Mouse (Mus musculus) lung, adult 2 months (tissue): Measurements from ENCODE around the gene Mfsd13b.

Experiments
- CTCF ChIP-seq: fragments of 200-500 bp; IDR thresholded peaks from 2 replicates; pipeline ENCODE4 v1.5.1; 2011; ENCODE audit warnings: mild to moderate bottlenecking, low read length, control low read depth; ENCODE audit not compliant: insufficient read depth
- POLR2A ChIP-seq: fragments of 200-500 bp; IDR thresholded peaks from 2 replicates; pipeline ENCODE4 v1.6.1; 2011; ENCODE audit warnings: low read depth, mild to moderate bottlenecking, control low read depth, low read length, borderline replicate concordance; ENCODE audit errors: extremely low read depth

GRCm38 (mm10) chr7:121045671-121046453, 63.6 kb downstream of the Mfsd13b start:
- TF ChIP-seq POLR2A = no peak
- TF ChIP-seq CTCF = no peak
